Comparison of ENCODE assay signal across 8 mouse cellular contexts in genomic region chr10:62336601-62337578, GRCm38 (mm10). TPM values are rescaled to one million over a fixed set of nuclear protein-coding genes. Genes with fewer than 3 reads are reported as not detected.
DNase-seq lines count a peak whose midpoint lies in the region; ATAC-seq and TF ChIP-seq lines count a peak whose summit lies in the region.

No protein-coding gene starts in this region.

- H3K4me2 ChIP-seq in intestine, embryonic 16.5 days (ENCODE audit: low read depth, low read length) = no peak overlapping the region
- no peak overlapping the region for H3K4me2 ChIP-seq in intestine, postnatal 0 days (replicated peaks; ENCODE audit: low read depth)
- H3K4me2 ChIP-seq in hindbrain, embryonic 16.5 days (ENCODE audit: low read length) = 0 out of 2 replicates have a peak overlapping the region, but pooled peaks have one; percentile 10
- peak overlapping the region; percentile 9; the same call in 1 of the 2 replicates for H3K4me2 ChIP-seq in lung, postnatal 0 days (replicated peaks; ENCODE audit: low read depth, low read length)

- no peak for ATAC-seq in intestine, embryonic 16.5 days
- no peak for ATAC-seq in intestine, postnatal 0 days
- ATAC-seq in hindbrain, embryonic 16.5 days = no peak
- peak; percentile 46 for ATAC-seq in lung, postnatal 0 days

- TF ChIP-seq CTCF in intestine, postnatal 0 days (IDR thresholded peaks at IDR 0.05; ENCODE audit: low read depth) = no peak
- no peak for TF ChIP-seq CTCF in bone marrow macrophage, adult 2 months (IDR thresholded peaks at IDR 0.05; ENCODE audit: low read depth, low read length)
- TF ChIP-seq CTCF in lung, postnatal 0 days (IDR thresholded peaks at IDR 0.05) = no peak

- DNase-seq in lung, postnatal 0 days (ENCODE audit: low spot score) = peak; percentile 92
- no peak for DNase-seq in thymus, postnatal 10 days (ENCODE audit: low spot score in 2 of 2)
- DNase-seq in thymus, postnatal 14 days = no peak
- no peak for DNase-seq in spleen, postnatal 4 days (ENCODE audit: low spot score in 2 of 2)

- H3K36me3 ChIP-seq in intestine, embryonic 16.5 days (ENCODE audit: control insufficient read depth, insufficient read depth, low read length) = no peaks in the 10 kb centered on the region
- no peaks in the 10 kb centered on the region for H3K36me3 ChIP-seq in intestine, postnatal 0 days (ENCODE audit: control insufficient read depth, insufficient read depth)
- no peaks in the 10 kb centered on the region for H3K36me3 ChIP-seq in hindbrain, embryonic 16.5 days (ENCODE audit: control insufficient read depth, insufficient read depth, low read length)
- no peaks in the 10 kb centered on the region for H3K36me3 ChIP-seq in lung, postnatal 0 days (ENCODE audit: insufficient read depth, low read length)

- no peak overlapping the region for H3K9ac ChIP-seq in intestine, embryonic 16.5 days (ENCODE audit: low read depth, low read length)
- H3K9ac ChIP-seq in intestine, postnatal 0 days (ENCODE audit: low read depth, low read length) = no peak overlapping the region
- H3K9ac ChIP-seq in hindbrain, embryonic 16.5 days (ENCODE audit: low read depth, low read length) = peak overlapping the region; percentile 24; the same call in 1 of the 2 replicates
- H3K9ac ChIP-seq in lung, postnatal 0 days (replicated peaks; ENCODE audit: low read depth) = no peak overlapping the region

- no peaks in the 10 kb centered on the region for H3K9me3 ChIP-seq in intestine, embryonic 16.5 days (ENCODE audit: control insufficient read depth, low read length)
- H3K9me3 ChIP-seq in intestine, postnatal 0 days (ENCODE audit: control insufficient read depth) = no peaks in the 10 kb centered on the region
- H3K9me3 ChIP-seq in hindbrain, embryonic 16.5 days (ENCODE audit: control insufficient read depth, low read length) = no peaks in the 10 kb centered on the region
- H3K9me3 ChIP-seq in lung, postnatal 0 days (ENCODE audit: low read length) = no peaks in the 10 kb centered on the region

- TF ChIP-seq POLR2A in bone marrow macrophage, adult 2 months (IDR thresholded peaks at IDR 0.05; ENCODE audit: borderline replicate concordance, low read depth, low read length) = no peak

- WGBS in intestine, embryonic 16.5 days = 38% methylated on average over 12 of the region's 12 CpGs
- 35% methylated on average over 12 of the region's 12 CpGs for WGBS in intestine, postnatal 0 days
- 25% methylated on average over 12 of the region's 12 CpGs for WGBS in hindbrain, embryonic 16.5 days
- WGBS in lung, postnatal 0 days = 24% methylated on average over 12 of the region's 12 CpGs

- no peak overlapping the region for H3K4me3 ChIP-seq in intestine, embryonic 16.5 days (ENCODE audit: low read length)
- no peak overlapping the region for H3K4me3 ChIP-seq in intestine, postnatal 0 days (ENCODE audit: low read depth, low read length)
- H3K4me3 ChIP-seq in bone marrow macrophage, adult 2 months (ENCODE audit: insufficient read depth, low read length) = peak overlapping the region; percentile 27
- H3K4me3 ChIP-seq in hindbrain, embryonic 16.5 days (ENCODE audit: low read length) = no peak overlapping the region
- H3K4me3 ChIP-seq in lung, postnatal 0 days (ENCODE audit: low read depth, low read length) = no peak overlapping the region

- peaks cover 36% of the 10 kb centered on the region for H3K4me1 ChIP-seq in intestine, embryonic 16.5 days (ENCODE audit: control insufficient read depth, insufficient read depth, low read length)
- no peaks in the 10 kb centered on the region for H3K4me1 ChIP-seq in intestine, postnatal 0 days (replicated peaks; ENCODE audit: control insufficient read depth, insufficient read depth, low read length)
- peaks cover 39% of the 10 kb centered on the region for H3K4me1 ChIP-seq in bone marrow macrophage, adult 2 months (ENCODE audit: control insufficient read depth, insufficient read depth, low read length)
- peaks cover 34% of the 10 kb centered on the region for H3K4me1 ChIP-seq in hindbrain, embryonic 16.5 days (ENCODE audit: control insufficient read depth, insufficient read depth, low read depth, low read length)
- H3K4me1 ChIP-seq in lung, postnatal 0 days (ENCODE audit: insufficient read depth, low read depth, low read length) = peaks cover 9% of the 10 kb centered on the region; the same call in 1 of the 2 replicates

- H3K27me3 ChIP-seq in intestine, embryonic 16.5 days (replicated peaks; ENCODE audit: control insufficient read depth, insufficient read depth, low read length) = no peaks in the 10 kb centered on the region
- peaks cover 5% of the 10 kb centered on the region for H3K27me3 ChIP-seq in intestine, postnatal 0 days (replicated peaks; ENCODE audit: control insufficient read depth, insufficient read depth, low read length)
- H3K27me3 ChIP-seq in hindbrain, embryonic 16.5 days (replicated peaks; ENCODE audit: control insufficient read depth, insufficient read depth, low read length) = no peaks in the 10 kb centered on the region
- no peaks in the 10 kb centered on the region for H3K27me3 ChIP-seq in lung, postnatal 0 days (replicated peaks; ENCODE audit: insufficient read depth, low read length)

- H3K27ac ChIP-seq in intestine, embryonic 16.5 days (ENCODE audit: low read length) = peak overlapping the region; percentile 39; the same call in 1 of the 2 replicates
- H3K27ac ChIP-seq in intestine, postnatal 0 days (ENCODE audit: low read depth, low read length) = no peak overlapping the region
- peak overlapping the region; percentile 76 for H3K27ac ChIP-seq in bone marrow macrophage, adult 2 months (ENCODE audit: insufficient read depth, low read depth, low read length)
- H3K27ac ChIP-seq in hindbrain, embryonic 16.5 days (ENCODE audit: low read depth, low read length) = peak overlapping the region; percentile 48
- H3K27ac ChIP-seq in lung, postnatal 0 days (ENCODE audit: low read length) = peak overlapping the region; percentile 59; the same call in 1 of the 2 replicates

- peak; percentile 68 for TF ChIP-seq EP300 in lung, postnatal 0 days (IDR thresholded peaks at IDR 0.05)

RNA-seq across cellular contexts. Expression of gene Hk1, which starts 42.8 kb away (rescaled TPM):
- polyA plus RNA-seq in intestine, embryonic 16.5 days (2015; fragmentation: Nextera tagmentation; extraction: Ambion mirVana) = 25.5 and 27.6 TPM in 2 replicates
- 10.1 and 11.1 TPM in 2 replicates for polyA plus RNA-seq in intestine, postnatal 0 days (2015; fragmentation: Nextera tagmentation; extraction: Ambion mirVana)
- 37.9 and 45.1 TPM in 2 replicates for polyA plus RNA-seq in bone marrow macrophage, adult 2 months (2012; ENCODE audit: insufficient read depth, insufficient read length, missing spikeins)
- 161 and 164 TPM in 2 replicates for polyA plus RNA-seq in hindbrain, embryonic 16.5 days (2015; fragmentation: Nextera tagmentation; extraction: Ambion mirVana)
- 25.8 and 27.8 TPM in 2 replicates for polyA plus RNA-seq in lung, postnatal 0 days (2015; fragmentation: Nextera tagmentation; extraction: Ambion mirVana)

Comparison
In these comparisons a context has a peak if more than half of its experiments do, and no peak if none do; other contexts are left out.
1. H3K4me2 ChIP-seq: peak in hindbrain, embryonic 16.5 days (single experiment) and lung, postnatal 0 days (single experiment); none in intestine, embryonic 16.5 days (single experiment) and intestine, postnatal 0 days (single experiment).